Mouse (Mus musculus): ENCODE measurements at regions not wholly inside any gene's neighbourhood (a gene's known extent, or its start where the extent isn't known, plus 50 kb on each side); places are given as distances from the start of the nearest gene placed in this dataset.

DNA sequence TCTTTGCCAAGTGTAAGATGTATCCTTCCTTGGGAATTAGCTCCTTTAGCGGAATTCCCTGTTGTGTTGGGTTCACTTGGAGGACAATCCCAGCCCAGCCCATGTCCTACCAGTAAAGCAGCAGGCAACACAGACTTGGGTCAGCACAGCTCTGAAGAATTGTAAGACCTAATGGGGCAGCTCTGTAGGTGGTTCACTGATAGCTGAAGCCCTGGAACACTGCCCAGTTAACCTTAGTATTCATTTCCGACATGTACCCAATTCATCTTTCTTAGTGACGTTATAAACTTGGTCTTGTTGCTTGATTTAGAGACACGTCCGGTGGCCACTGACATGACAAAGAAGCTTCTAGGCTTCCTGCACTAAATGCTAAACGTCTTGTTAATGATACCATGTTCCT, 90.9 kb upstream of the Ccdc122 start:
- no peak for TF ChIP-seq CTCF (conservative IDR thresholded peaks at IDR 0.05; ENCODE audit: low read length)
- TF ChIP-seq POU5F1 (IDR thresholded peaks at IDR 0.05; ENCODE audit: borderline replicate concordance, low read length), result no peak
- no peak for TF ChIP-seq NANOG (IDR thresholded peaks at IDR 0.05; ENCODE audit: borderline replicate concordance, low read length)

Measured in E14TG2a.4 (cell line).